ENCODE assay signal across 20 mouse cellular contexts in genomic region chr2:70870819-70871218, GRCm38 (mm10). TPM values are rescaled to one million over a fixed set of nuclear protein-coding genes. Genes with fewer than 3 reads are reported as not detected.
DNase-seq lines count a peak whose midpoint lies in the region; ATAC-seq and TF ChIP-seq lines count a peak whose summit lies in the region.
"Had no signal": no experiment of that assay in that cellular context is flagged by ENCODE, and none has a peak within 500 bp of the region (broad histone marks: within the 10 kb centered on the region; RNA-seq: fewer than 3 reads in every experiment).

No protein-coding gene starts in this region.

- no peak overlapping the region for H3K4me2 ChIP-seq in midbrain, embryonic 11.5 days
- H3K4me2 ChIP-seq in CH12.LX (ENCODE audit: insufficient read depth, low read depth, poor library complexity, severe bottlenecking) = peak overlapping the region; percentile 87
- H3K4me2 ChIP-seq: forebrain, embryonic 13.5 days; heart, embryonic 15.5 days; limb, embryonic 15.5 days; lung, embryonic 14.5 days; midbrain, embryonic 12.5 days; neural tube, embryonic 15.5 days had no signal

- TF ChIP-seq POLR2A in CH12.LX (IDR thresholded peaks at IDR 0.05; ENCODE audit: low read depth, low read length) = no peak

- no peaks in the 10 kb centered on the region for H3K36me3 ChIP-seq in midbrain, embryonic 11.5 days (ENCODE audit: control insufficient read depth, insufficient read depth, low read length)
- no peaks in the 10 kb centered on the region for H3K36me3 ChIP-seq in midbrain, embryonic 10.5 days
- no peaks in the 10 kb centered on the region for H3K36me3 ChIP-seq in CH12.LX (replicated peaks in 1 of 2; ENCODE audit: control insufficient read depth in 1 of 2, insufficient read depth in 1 of 2, low read length in 1 of 2)
- H3K36me3 ChIP-seq: heart, embryonic 15.5 days; limb, embryonic 15.5 days; midbrain, embryonic 12.5 days; neural tube, embryonic 15.5 days had no signal

- no peak overlapping the region for H3K27ac ChIP-seq in midbrain, embryonic 11.5 days (ENCODE audit: low read depth, low read length)
- no peak overlapping the region for H3K27ac ChIP-seq in midbrain, embryonic 10.5 days (replicated peaks)
- H3K27ac ChIP-seq in CH12.LX (ENCODE audit: insufficient read depth, low read depth) = no peak overlapping the region
- H3K27ac ChIP-seq: forebrain, embryonic 13.5 days; heart, embryonic 15.5 days; limb, embryonic 15.5 days; midbrain, embryonic 12.5 days; neural tube, embryonic 15.5 days had no signal

- no peaks in the 10 kb centered on the region for H3K4me1 ChIP-seq in midbrain, embryonic 11.5 days (ENCODE audit: control insufficient read depth, insufficient read depth, low read length)
- H3K4me1 ChIP-seq in midbrain, embryonic 10.5 days = peaks cover 11% of the 10 kb centered on the region
- peaks cover 14 to 35% of the 10 kb centered on the region in 2 experiments for H3K4me1 ChIP-seq in CH12.LX (ENCODE audit: control insufficient read depth in 1 of 2, insufficient read depth in 2 of 2)
- H3K4me1 ChIP-seq: limb, embryonic 15.5 days had no signal

- in situ Hi-C loops in CH12.LX (cut with MboI; ENCODE audit: low pct_ligation_motif_present, low pct_unique_long_range_greater_than_20kb, low sequenced_read_pairs) = no loop called here

- no peak for TF ChIP-seq CTCF in CH12.LX (conservative IDR thresholded peaks at IDR 0.05 in 1 of 2, IDR thresholded peaks at IDR 0.05 in 1 of 2; ENCODE audit: low read depth in 2 of 2, low read length in 2 of 2)

- DNase-seq in midbrain, embryonic 11.5 days (ENCODE audit: low spot score, missing footprints) = peak; percentile 66
- no peak for DNase-seq in midbrain, embryonic 10.5 days (ENCODE audit: low spot score)
- peak; percentile 85 for DNase-seq in CH12.LX (ENCODE audit: extremely low read depth)
- peak; percentile 53 to 63 for DNase-seq in spleen, postnatal 36 days (ENCODE audit: low spot score in 2 of 2)
- DNase-seq in ovary, adult 18-20 months (ENCODE audit: low spot score) = no peak
- no peak for DNase-seq in ovary, postnatal 14 days (ENCODE audit: low spot score)
- DNase-seq: cerebellum, adult 9-10 months; gastrocnemius, postnatal 14 days; kidney, adult 2 months; kidney, postnatal 10 days; lung, embryonic 14.5 days; lung, postnatal 36 days had no signal

- no peak for ATAC-seq in midbrain, embryonic 11.5 days (ENCODE audit: low FRiP score)
- ATAC-seq in hematopoietic stem cell, adult 5-6 weeks (replicated peaks in 1 of 2; ENCODE audit: insufficient read depth in 1 of 2, low FRiP score in 2 of 2, low TSS enrichment in 1 of 2, low read depth in 1 of 2, poor library complexity in 2 of 2, severe bottlenecking in 2 of 2) = peak; percentile 60 to 81; a peak in 3 of 4 replicates
- ATAC-seq: forebrain, embryonic 13.5 days; inflammation-experienced regulatory T-cells, adult 6 months; Patski had no signal

- H3K4me3 ChIP-seq in midbrain, embryonic 11.5 days (ENCODE audit: low read depth, low read length) = no peak overlapping the region
- no peak overlapping the region for H3K4me3 ChIP-seq in midbrain, embryonic 10.5 days
- no peak overlapping the region for H3K4me3 ChIP-seq in CH12.LX (replicated peaks in 1 of 3; ENCODE audit: low read depth in 2 of 3, low read length in 2 of 3, poor library complexity in 1 of 3)
- H3K4me3 ChIP-seq: forebrain, embryonic 13.5 days; heart, embryonic 15.5 days; limb, embryonic 15.5 days; midbrain, embryonic 12.5 days; neural tube, embryonic 15.5 days had no signal

- no peak overlapping the region for H3K9ac ChIP-seq in midbrain, embryonic 11.5 days (ENCODE audit: low read length)
- H3K9ac ChIP-seq in CH12.LX (ENCODE audit: insufficient read depth, low read depth) = no peak overlapping the region
- H3K9ac ChIP-seq: forebrain, embryonic 13.5 days; heart, embryonic 15.5 days; limb, embryonic 15.5 days; lung, embryonic 14.5 days; midbrain, embryonic 12.5 days; neural tube, embryonic 15.5 days had no signal

- TF ChIP-seq RAD21 in CH12.LX (IDR thresholded peaks at IDR 0.05; ENCODE audit: low read depth, low read length) = no peak; the same call in 1 of the 2 replicates

- 57% methylated on average over 6 of the region's 6 CpGs for WGBS in midbrain, embryonic 11.5 days
- WGBS in midbrain, embryonic 10.5 days = 56% methylated on average over 6 of the region's 6 CpGs

- H3K79me2 ChIP-seq in CH12.LX (replicated peaks; ENCODE audit: control insufficient read depth, extremely low read depth, insufficient read depth, poor library complexity, severe bottlenecking) = no peaks in the 10 kb centered on the region

- dilution Hi-C loops in CH12.LX (cut with MboI; ENCODE audit: extremely low pct_ligation_motif_present, extremely low pct_unique_long_range_greater_than_20kb, low sequenced_read_pairs) = no loop called here

- H3K27me3 ChIP-seq in midbrain, embryonic 11.5 days (ENCODE audit: control insufficient read depth, insufficient read depth, low read length) = no peaks in the 10 kb centered on the region
- no peaks in the 10 kb centered on the region for H3K27me3 ChIP-seq in midbrain, embryonic 10.5 days (ENCODE audit: low read depth, poor library complexity, severe bottlenecking)
- H3K27me3 ChIP-seq in CH12.LX (replicated peaks) = peaks cover 3% of the 10 kb centered on the region
- H3K27me3 ChIP-seq: forebrain, embryonic 13.5 days; heart, embryonic 15.5 days; limb, embryonic 15.5 days; neural tube, embryonic 15.5 days; Patski had no signal

- no peaks in the 10 kb centered on the region for H3K9me3 ChIP-seq in midbrain, embryonic 11.5 days (ENCODE audit: control insufficient read depth, low read length)
- H3K9me3 ChIP-seq in midbrain, embryonic 10.5 days (replicated peaks) = no peaks in the 10 kb centered on the region
- no peaks in the 10 kb centered on the region for H3K9me3 ChIP-seq in CH12.LX (replicated peaks; ENCODE audit: low read length)
- H3K9me3 ChIP-seq: forebrain, embryonic 13.5 days; heart, embryonic 15.5 days; limb, embryonic 15.5 days; midbrain, embryonic 12.5 days; neural tube, embryonic 15.5 days had no signal

- TF ChIP-seq EP300 in CH12.LX (IDR thresholded peaks at IDR 0.05; ENCODE audit: low read length) = peak; percentile 86

TF ChIP-seq in CH12.LX, 34 proteins besides CTCF, POLR2A, EP300 and RAD21 (continues in another document):
- no peak for TF ChIP-seq MXI1 (IDR thresholded peaks at IDR 0.05; ENCODE audit: low read depth, low read length)
- 0 out of 2 replicates have a peak, but pooled peaks have one; percentile 43 for TF ChIP-seq HCFC1 (IDR thresholded peaks at IDR 0.05; ENCODE audit: low read depth, low read length)
- TF ChIP-seq JUN (IDR thresholded peaks at IDR 0.05; ENCODE audit: insufficient read depth, low read depth, low read length) = 0 out of 2 replicates have a peak, but pooled peaks have one; percentile 10
- TF ChIP-seq SMC3 (IDR thresholded peaks at IDR 0.05; ENCODE audit: low read depth, low read length) = peak; percentile 31; the same call in 1 of the 2 replicates
- TF ChIP-seq ZNF384 (IDR thresholded peaks at IDR 0.05; ENCODE audit: low read depth, low read length) = peak; percentile 54
- TF ChIP-seq MYC (IDR thresholded peaks at IDR 0.05; ENCODE audit: low read depth, low read length) = no peak
- TF ChIP-seq PAX5 (IDR thresholded peaks at IDR 0.05; ENCODE audit: low read length) = no peak
- peak; percentile 82 for TF ChIP-seq ETS1 (conservative IDR thresholded peaks at IDR 0.05; ENCODE audit: low read depth, low read length)
- TF ChIP-seq IRF4 (IDR thresholded peaks at IDR 0.05; ENCODE audit: low read depth, low read length) = peak; percentile 93
- no peak for TF ChIP-seq MAX (IDR thresholded peaks at IDR 0.05; ENCODE audit: low read length)
- no peak for TF ChIP-seq UBTF (IDR thresholded peaks at IDR 0.05; ENCODE audit: low read depth, low read length)
- no peak for TF ChIP-seq CHD1 (IDR thresholded peaks at IDR 0.05; ENCODE audit: low read depth, low read length)
- peak; percentile 67; the same call in 1 of the 2 replicates for TF ChIP-seq TCF12 (IDR thresholded peaks at IDR 0.05; ENCODE audit: low read depth, low read length)
- TF ChIP-seq TBP (conservative IDR thresholded peaks at IDR 0.05; ENCODE audit: low read depth, low read length) = no peak
- TF ChIP-seq NELFE (IDR thresholded peaks at IDR 0.05; ENCODE audit: low read depth, low read length) = no peak
- TF ChIP-seq SIN3A (IDR thresholded peaks at IDR 0.05; ENCODE audit: low read length) = no peak
- TF ChIP-seq ZKSCAN1 (IDR thresholded peaks at IDR 0.05; ENCODE audit: borderline replicate concordance, low read depth, low read length) = no peak
- TF ChIP-seq USF1 (IDR thresholded peaks at IDR 0.05; ENCODE audit: low read depth, low read length) = no peak
- TF ChIP-seq ELF1 (IDR thresholded peaks at IDR 0.05; ENCODE audit: low read depth, low read length) = peak; percentile 57; the same call in 1 of the 2 replicates
- no peak for TF ChIP-seq GABPA (IDR thresholded peaks at IDR 0.05; ENCODE audit: insufficient replicate concordance, low read depth, low read length)
- TF ChIP-seq E2F4 (IDR thresholded peaks at IDR 0.05; ENCODE audit: insufficient replicate concordance, low read depth, low read length) = no peak
- peak; percentile 94 for TF ChIP-seq BHLHE40 (IDR thresholded peaks at IDR 0.05; ENCODE audit: low read depth, low read length)
- TF ChIP-seq KAT2A (IDR thresholded peaks at IDR 0.05; ENCODE audit: insufficient replicate concordance, low read length) = 0 out of 2 replicates have a peak, but pooled peaks have one; percentile 57
- no peak for TF ChIP-seq USF2 (conservative IDR thresholded peaks at IDR 0.05; ENCODE audit: low read depth, low read length)
- no peak for TF ChIP-seq ZMIZ1 (IDR thresholded peaks at IDR 0.05; ENCODE audit: low read depth, low read length)
- no peak for TF ChIP-seq POLR2AphosphoS2 (IDR thresholded peaks at IDR 0.05; ENCODE audit: low read depth, low read length)
- peak; percentile 82; the same call in 1 of the 2 replicates for TF ChIP-seq MEF2A (IDR thresholded peaks at IDR 0.05; ENCODE audit: borderline replicate concordance, low read depth, low read length)
- TF ChIP-seq CHD2 (IDR thresholded peaks at IDR 0.05; ENCODE audit: low read length) = peak; percentile 41; the same call in 1 of the 2 replicates
- no peak for TF ChIP-seq JUND (conservative IDR thresholded peaks at IDR 0.05; ENCODE audit: low read depth, low read length)
- peak; percentile 83; the same call in 1 of the 2 replicates for TF ChIP-seq RCOR1 (conservative IDR thresholded peaks at IDR 0.05; ENCODE audit: low read depth, low read length)

RNA-seq across cellular contexts. Expression of gene Tlk1, which starts 45.3 kb away (rescaled TPM):
- 44.6 and 45.2 TPM in 2 replicates for polyA plus RNA-seq in midbrain, embryonic 11.5 days (2014; fragmentation: Nextera tagmentation; extraction: Ambion mirVana)
- 30.1 and 30.5 TPM in 2 replicates for polyA plus RNA-seq in midbrain, embryonic 10.5 days (2016; fragmentation: Nextera tagmentation; extraction: Ambion mirVana)
- total RNA-seq in CH12.LX (2012; rRNA removed) (13.1 and 15.4 TPM in 2 replicates), CH12.LX (2014; rRNA removed) (16.7 and 17.4 TPM in 2 replicates)
- 37.6 and 39.1 TPM in 2 replicates for polyA plus RNA-seq in CH12.LX (2012; ENCODE audit: insufficient read length, low read depth)
- 58.1 and 63.6 TPM in 2 replicates for total RNA-seq in hematopoietic stem cell, adult 5-6 weeks (2017)

Comparison
In these comparisons a context has a peak if more than half of its experiments do, and no peak if none do; other contexts are left out.
1. DNase-seq: peak in midbrain, embryonic 11.5 days (single experiment), CH12.LX (single experiment) and spleen, postnatal 36 days (2 of 2); none in midbrain, embryonic 10.5 days (single experiment), ovary, adult 18-20 months (single experiment) and ovary, postnatal 14 days (single experiment).